Mouse (Mus musculus): ENCODE measurements around the gene Etnppl. TPM values are rescaled to one million over a fixed set of nuclear protein-coding genes. Genes with fewer than 3 reads are reported as not detected.

Etnppl gene
- total RNA-seq (2021), result 1 to 10 TPM in 1 of 2 experiments, under 1 TPM in 1; 0.84 to 6.4 TPM
- long read RNA-seq, experiment 1, full-length matches to known transcripts, result 7 of 7 reads
- long read RNA-seq, experiment 1, partial matches to known transcripts, result 0 of 7 reads
- long read RNA-seq, experiment 1, other reads (novel, unspliced or antisense), result 0 of 7 reads
- long read RNA-seq, experiment 2, partial matches to known transcripts, result 0 of 1 reads
- long read RNA-seq, experiment 2, other reads (novel, unspliced or antisense), result 1 of 1 reads

GRCm38 (mm10) chr3:130617439-130617898 is at the start of gene Etnppl:
Gene Etnppl, plus strand, starts transcription at chr3:130617448.
- peak in 1 of 2 experiments; percentile 16 for DNase-seq (ENCODE audit: low spot score in 2 of 2)

DNA sequence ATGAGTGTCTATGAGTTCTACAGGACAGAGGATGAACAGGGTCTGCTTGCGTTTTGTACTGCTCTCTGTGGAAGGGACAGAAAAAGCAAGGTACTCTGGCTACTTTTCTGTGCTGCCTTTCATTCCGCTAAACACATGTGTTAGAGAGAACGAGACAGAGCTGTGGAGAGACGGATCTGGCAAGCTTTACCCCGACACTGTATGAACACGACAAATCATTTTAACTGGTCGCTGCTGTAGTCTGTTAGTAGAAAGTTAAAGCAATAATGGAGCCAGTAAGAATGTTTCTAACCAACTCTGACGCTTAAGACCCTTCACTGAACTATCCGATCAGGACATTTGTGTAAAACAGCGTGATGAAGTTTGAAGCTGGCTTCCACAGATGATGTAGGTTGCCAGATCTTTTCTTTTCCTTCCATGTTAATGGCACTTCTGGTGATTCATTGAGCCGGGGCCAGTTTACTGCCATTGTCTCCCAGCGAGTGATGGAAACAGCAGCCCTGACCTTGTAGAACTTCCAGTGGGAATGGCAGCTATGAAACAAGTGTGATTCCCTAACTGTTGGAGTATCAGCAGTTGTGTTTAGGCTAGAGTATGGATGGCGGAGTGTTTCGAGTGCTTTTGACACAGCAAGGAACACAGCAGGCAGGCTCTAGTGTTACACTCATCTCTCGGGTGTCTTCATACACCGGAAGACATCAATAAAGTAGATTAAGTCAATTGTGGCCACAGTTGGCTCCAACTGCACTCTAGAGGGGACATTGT is 48.7 kb upstream of the Etnppl start:
- DNase-seq (ENCODE audit: low spot score in 2 of 2), result no peak

- no peak for DNase-seq (ENCODE audit: low spot score in 2 of 2)
Measured at GRCm38 (mm10) chr3:130573243-130573642, 44.0 kb upstream of the Etnppl start.

DNA sequence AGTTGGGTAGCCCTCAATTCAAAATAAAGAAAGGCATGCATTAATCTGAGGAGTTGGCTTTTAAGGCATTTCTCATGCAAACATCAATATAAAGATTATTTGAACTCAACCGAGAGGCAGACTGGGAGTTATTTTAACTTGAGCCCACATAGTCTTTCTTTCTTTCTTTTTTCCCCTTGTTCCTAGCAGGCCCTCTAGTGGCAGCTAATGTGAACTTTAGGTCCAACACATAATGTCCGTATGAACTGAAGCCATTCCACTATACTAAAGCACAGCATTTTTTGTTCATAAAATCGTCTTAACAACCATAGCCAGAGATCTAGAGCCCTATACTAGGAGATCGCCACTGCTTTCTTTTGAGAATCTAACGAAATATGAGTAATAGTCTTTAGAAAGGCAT is 42.6 kb upstream of the Etnppl start:
- DNase-seq (ENCODE audit: low spot score in 2 of 2), result no peak

- no peak for DNase-seq (ENCODE audit: low spot score in 2 of 2)
Measured at GRCm38 (mm10) chr3:130576683-130577082, 40.6 kb upstream of the Etnppl start.

- DNase-seq (ENCODE audit: low spot score in 2 of 2), result no peak
Measured at GRCm38 (mm10) chr3:130579501-130579900, 37.7 kb upstream of the Etnppl start.

- DNase-seq (ENCODE audit: low spot score in 2 of 2), result no peak
Measured at GRCm38 (mm10) chr3:130581577-130581976, 35.7 kb upstream of the Etnppl start.

DNA sequence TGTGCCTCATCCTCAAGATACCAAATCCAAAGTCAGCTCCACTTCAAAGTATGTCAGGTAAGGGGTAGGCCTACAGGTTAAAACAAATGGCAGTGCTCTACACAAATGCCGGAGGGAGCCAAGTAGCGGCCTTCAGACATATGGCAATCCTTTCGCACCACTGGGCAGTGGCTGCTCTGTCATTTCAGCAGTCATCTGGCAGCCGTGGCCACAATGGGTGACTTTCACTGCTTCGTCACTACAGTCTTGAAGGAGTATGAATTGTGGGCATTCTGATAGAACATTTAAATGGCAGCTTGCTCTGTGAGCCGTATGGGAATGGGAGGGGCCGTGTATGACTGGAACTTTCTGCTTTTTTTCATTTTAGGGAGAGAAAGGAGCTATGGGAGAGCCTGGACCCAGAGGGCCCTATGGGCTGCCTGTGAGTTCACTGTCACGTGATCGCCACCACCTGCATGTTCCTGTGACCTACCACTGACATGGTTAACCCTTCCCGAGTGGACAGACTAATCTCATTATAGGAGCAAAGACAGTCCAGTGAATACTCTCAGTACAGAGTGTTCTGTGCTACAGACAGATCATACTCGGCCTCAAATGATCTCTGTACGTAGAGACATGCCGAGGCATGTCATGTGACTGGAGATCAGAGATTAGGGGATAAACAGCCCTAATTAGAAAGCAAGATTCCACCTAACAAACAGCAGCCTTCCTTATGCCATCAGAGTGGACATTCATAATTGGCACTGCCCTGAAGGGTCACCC is 34.2 kb upstream of the Etnppl start:
- DNase-seq (ENCODE audit: low spot score in 2 of 2), result no peak

DNA sequence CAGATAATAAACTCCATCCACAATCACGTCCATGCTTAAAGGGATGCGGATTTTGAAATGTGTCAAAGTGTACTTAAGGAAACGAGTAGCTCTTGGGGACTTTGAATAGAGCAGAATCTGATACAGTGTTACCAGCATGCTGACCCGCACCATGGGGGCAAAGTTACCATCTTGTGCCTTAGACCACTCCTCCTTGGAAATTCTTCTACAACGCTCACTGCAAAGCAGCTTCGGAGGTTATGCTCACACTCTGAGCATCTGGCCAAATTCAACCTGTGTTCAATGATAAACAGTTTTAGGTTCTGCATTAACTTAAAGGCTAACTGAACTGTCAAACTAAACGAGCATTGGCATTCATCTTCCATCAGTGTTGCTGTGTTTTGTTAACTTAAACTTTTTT is 33.2 kb upstream of the Etnppl start:
- no peak for DNase-seq (ENCODE audit: low spot score in 2 of 2)

DNA sequence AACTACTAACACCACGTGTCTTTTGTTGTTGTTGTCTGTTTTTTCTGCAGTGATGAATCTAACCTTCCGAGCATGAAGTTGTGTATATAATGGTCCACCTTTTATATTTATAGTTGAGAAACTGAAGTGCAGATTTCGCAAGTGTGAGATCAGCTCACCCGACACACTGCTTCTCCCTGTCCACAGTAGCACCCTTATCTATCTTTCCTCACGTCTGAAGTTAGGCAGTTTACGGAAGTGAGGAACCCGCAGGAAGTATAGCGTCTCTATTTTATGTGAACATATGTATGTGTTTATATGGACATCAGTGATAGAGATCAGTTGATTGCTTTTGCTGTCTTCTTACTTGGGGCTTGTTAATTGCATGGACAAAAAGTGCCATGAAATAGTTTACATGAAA is 22.2 kb upstream of the Etnppl start:
- DNase-seq (ENCODE audit: low spot score in 2 of 2), result no peak

GRCm38 (mm10) chr3:130601491-130601890 is 15.8 kb upstream of the Etnppl start:
- no peak for DNase-seq (ENCODE audit: low spot score in 2 of 2)

- no peak for DNase-seq (ENCODE audit: low spot score in 2 of 2)
Measured at GRCm38 (mm10) chr3:130607924-130608323, 9.3 kb upstream of the Etnppl start.

GRCm38 (mm10) chr3:130614444-130614843 is 2.8 kb upstream of the Etnppl start:
- no peak for DNase-seq (ENCODE audit: low spot score in 2 of 2)

GRCm38 (mm10) chr3:130615625-130616024 is 1.6 kb upstream of the Etnppl start:
- no peak for DNase-seq (ENCODE audit: low spot score in 2 of 2)

- DNase-seq (ENCODE audit: low spot score in 2 of 2), result no peak
Measured at GRCm38 (mm10) chr3:130620517-130621146, 3.4 kb downstream of the Etnppl start.

DNA sequence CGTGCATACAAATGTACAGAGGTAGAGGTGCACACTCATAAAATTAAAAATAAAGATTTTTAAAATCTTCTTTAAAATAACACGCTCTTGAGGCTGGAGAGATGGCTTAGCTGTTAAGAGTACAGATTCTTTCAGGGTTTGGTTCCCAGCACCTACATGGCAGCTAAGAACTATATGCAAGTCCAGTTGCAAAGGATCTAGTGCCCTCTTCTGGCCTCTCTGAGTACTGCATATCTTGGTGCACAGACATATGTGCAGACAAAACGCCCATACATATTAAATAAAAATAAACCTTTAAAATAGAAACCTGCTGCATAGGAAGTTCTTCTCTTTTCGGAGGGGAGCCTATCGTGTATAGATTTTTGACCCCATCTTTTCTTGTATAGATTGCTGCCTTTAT is 11.1 kb downstream of the Etnppl start:
- DNase-seq (ENCODE audit: low spot score in 2 of 2), result no peak

GRCm38 (mm10) chr3:130633859-130634258 is 16.6 kb downstream of the Etnppl start:
- no peak for DNase-seq (ENCODE audit: low spot score in 2 of 2)

- no peak for DNase-seq (ENCODE audit: low spot score in 2 of 2)
Measured at GRCm38 (mm10) chr3:130646110-130646810, 29.0 kb downstream of the Etnppl start.

GRCm38 (mm10) chr3:130649569-130649968 is 32.3 kb downstream of the Etnppl start:
- DNase-seq (ENCODE audit: low spot score in 2 of 2), result no peak

GRCm38 (mm10) chr3:130660619-130661018 is 43.4 kb downstream of the Etnppl start:
- DNase-seq (ENCODE audit: low spot score in 2 of 2), result no peak

- no peak for DNase-seq (ENCODE audit: low spot score in 2 of 2)
Measured at GRCm38 (mm10) chr3:130662496-130662895, 45.2 kb downstream of the Etnppl start.
